Mouse (Mus musculus): ENCODE results near the gene Cdkn2a. TPM values are rescaled to one million over a fixed set of nuclear protein-coding genes. Genes with fewer than 3 reads are reported as not detected.

The Cdkn2a gene
- total RNA-seq, 1 experiment = 53.4 TPM

DNA sequence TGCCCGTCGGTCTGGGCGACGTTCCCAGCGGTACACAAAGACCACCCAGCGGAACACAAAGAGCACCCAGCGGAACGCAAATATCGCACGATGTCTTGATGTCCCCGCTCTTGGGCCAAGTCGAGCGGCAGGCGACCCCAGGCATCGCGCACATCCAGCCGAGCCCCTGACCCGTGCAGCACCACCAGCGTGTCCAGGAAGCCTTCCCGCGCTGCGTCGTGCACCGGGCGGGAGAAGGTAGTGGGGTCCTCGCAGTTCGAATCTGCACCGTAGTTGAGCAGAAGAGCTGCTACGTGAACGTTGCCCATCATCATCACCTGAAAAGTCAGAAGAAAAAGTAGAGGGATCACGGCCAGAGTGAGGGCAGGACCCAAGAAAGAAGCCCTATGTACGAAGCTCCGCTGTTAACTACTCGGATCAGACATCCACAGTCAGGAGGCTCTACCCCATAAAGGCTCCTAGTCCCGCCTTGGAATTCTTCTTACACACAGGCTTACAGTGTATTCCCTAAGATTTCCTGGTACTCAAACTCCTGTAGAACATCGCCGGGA lies 17.7 kb downstream of the Cdkn2a start:
- no peaks in the 10 kb centered on the region for H3K36me3 ChIP-seq (ENCODE audit: control insufficient read depth, insufficient read depth, low read length, poor library complexity, severe bottlenecking)
- no peak overlapping the region for H3K9ac ChIP-seq (ENCODE audit: insufficient read depth, low read depth, low read length, poor library complexity, severe bottlenecking)
- H3K4me1 ChIP-seq (ENCODE audit: control insufficient read depth in 2 of 2, insufficient read depth in 2 of 2, low read length in 2 of 2, poor library complexity in 1 of 2) = peaks cover 0 to 8% of the 10 kb centered on the region in 2 experiments; a peak in 2 of 4 replicates
- in situ Hi-C loops (cut with MboI; ENCODE audit: low sequenced_read_pairs in 2 of 2, unreplicated experiment in 2 of 2) = no loop called here
- H3K4me3 ChIP-seq (ENCODE audit: insufficient read depth in 1 of 2, low read depth in 1 of 2, low read length in 2 of 2, poor library complexity in 1 of 2, severe bottlenecking in 1 of 2) = peak overlapping the region in 1 of 2 experiments; percentile 0; a peak in 2 of 4 replicates
- DNase-seq (ENCODE audit: low read depth, low spot score) = no peak
- H3K27ac ChIP-seq (ENCODE audit: insufficient read depth, low read depth, low read length, poor library complexity, severe bottlenecking) = no peak overlapping the region
- H3K9me3 ChIP-seq (ENCODE audit: control insufficient read depth, insufficient read depth, low read depth, low read length) = no peaks in the 10 kb centered on the region
- no peak for TF ChIP-seq ZNF384 (IDR thresholded peaks at IDR 0.05; ENCODE audit: low read depth, low read length)
- TF ChIP-seq MAFK (IDR thresholded peaks at IDR 0.05; ENCODE audit: insufficient read depth, low read depth, low read length) = no peak
- no peak for TF ChIP-seq HCFC1 (IDR thresholded peaks at IDR 0.05; ENCODE audit: borderline replicate concordance, insufficient read depth, low read length)
- TF ChIP-seq CHD2 (IDR thresholded peaks at IDR 0.05; ENCODE audit: low read depth, low read length) = no peak
- no peak for TF ChIP-seq ZC3H11A (IDR thresholded peaks at IDR 0.05; ENCODE audit: borderline replicate concordance, low read depth, low read length)

GRCm38 (mm10) chr4:89275811-89276584 lies 18.5 kb downstream of the Cdkn2a start:
- H3K4me1 ChIP-seq (ENCODE audit: control insufficient read depth in 2 of 2, insufficient read depth in 2 of 2, low read length in 2 of 2, poor library complexity in 1 of 2) = peaks cover 0 to 8% of the 10 kb centered on the region in 2 experiments; a peak in 2 of 4 replicates
- no peak overlapping the region for H3K27ac ChIP-seq (ENCODE audit: insufficient read depth, low read depth, low read length, poor library complexity, severe bottlenecking)
- in situ Hi-C loops (cut with MboI; ENCODE audit: low sequenced_read_pairs in 2 of 2, unreplicated experiment in 2 of 2) = no loop called here
- no peak for DNase-seq (ENCODE audit: low read depth, low spot score)
- no peak overlapping the region; a peak in 1 of 4 replicates for H3K4me3 ChIP-seq (ENCODE audit: insufficient read depth in 1 of 2, low read depth in 1 of 2, low read length in 2 of 2, poor library complexity in 1 of 2, severe bottlenecking in 1 of 2)
- H3K9me3 ChIP-seq (ENCODE audit: control insufficient read depth, insufficient read depth, low read depth, low read length) = no peaks in the 10 kb centered on the region
- no peak for TF ChIP-seq HCFC1 (IDR thresholded peaks at IDR 0.05; ENCODE audit: borderline replicate concordance, insufficient read depth, low read length)
- TF ChIP-seq MAFK (IDR thresholded peaks at IDR 0.05; ENCODE audit: insufficient read depth, low read depth, low read length) = no peak
- TF ChIP-seq ZC3H11A (IDR thresholded peaks at IDR 0.05; ENCODE audit: borderline replicate concordance, low read depth, low read length) = no peak
- no peak for TF ChIP-seq ZNF384 (IDR thresholded peaks at IDR 0.05; ENCODE audit: low read depth, low read length)
- TF ChIP-seq CHD2 (IDR thresholded peaks at IDR 0.05; ENCODE audit: low read depth, low read length) = no peak
- H3K9ac ChIP-seq (ENCODE audit: insufficient read depth, low read depth, low read length, poor library complexity, severe bottlenecking) = no peak overlapping the region
- H3K36me3 ChIP-seq (ENCODE audit: control insufficient read depth, insufficient read depth, low read length, poor library complexity, severe bottlenecking) = no peaks in the 10 kb centered on the region

DNA sequence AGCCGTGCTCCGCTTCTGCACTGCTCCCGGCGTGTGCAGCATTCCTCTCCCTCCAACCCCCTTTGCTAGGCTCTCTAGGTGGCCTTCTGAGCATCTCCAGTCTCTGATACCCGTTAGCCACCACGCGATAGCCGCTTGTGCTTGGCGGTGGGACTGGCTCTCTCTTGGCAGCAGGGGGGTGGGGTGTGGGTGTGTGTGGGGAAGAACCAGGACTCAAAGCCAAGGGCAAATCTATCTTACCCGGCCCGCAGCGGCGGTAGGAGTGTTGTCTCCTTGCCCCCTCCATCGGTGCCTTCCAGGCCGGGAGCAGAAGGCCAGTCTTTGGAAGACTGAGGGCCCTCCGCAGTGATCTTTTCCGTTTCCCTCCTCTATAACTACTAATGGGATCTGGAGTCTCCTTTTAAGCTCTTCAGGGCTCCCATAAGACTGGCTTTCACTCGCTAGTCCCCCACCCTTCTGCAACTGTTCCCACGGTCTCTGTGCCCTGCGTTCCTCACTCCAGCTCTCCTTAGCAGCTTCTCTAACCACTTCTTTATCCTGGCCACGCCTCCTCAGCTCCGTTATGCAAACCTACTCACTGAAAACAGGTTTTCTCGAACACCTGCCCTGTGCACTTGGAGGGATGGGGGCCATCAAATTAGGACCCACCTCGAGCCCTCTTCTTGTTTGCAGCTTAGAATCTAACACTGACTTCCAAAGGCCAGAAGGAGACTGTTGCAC lies 19.5 kb downstream of the Cdkn2a start:
- no peak for DNase-seq (ENCODE audit: low read depth, low spot score)
- Histone ChIP-seq H3K27ac (ENCODE audit: insufficient read depth, low read depth, low read length, poor library complexity, severe bottlenecking) (no peak overlapping the region), H3K9ac (ENCODE audit: insufficient read depth, low read depth, low read length, poor library complexity, severe bottlenecking) (no peak overlapping the region), H3K9me3 (ENCODE audit: control insufficient read depth, insufficient read depth, low read depth, low read length) (no peaks in the 10 kb centered on the region), H3K4me1 (ENCODE audit: control insufficient read depth in 2 of 2, insufficient read depth in 2 of 2, low read length in 2 of 2, poor library complexity in 1 of 2) (peaks cover 0 to 8% of the 10 kb centered on the region in 2 experiments; a peak in 2 of 4 replicates), H3K36me3 (ENCODE audit: control insufficient read depth, insufficient read depth, low read length, poor library complexity, severe bottlenecking) (no peaks in the 10 kb centered on the region), H3K4me3 (ENCODE audit: insufficient read depth in 1 of 2, low read depth in 1 of 2, low read length in 2 of 2, poor library complexity in 1 of 2, severe bottlenecking in 1 of 2) (no peak overlapping the region)
- TF ChIP-seq ZNF384 (IDR thresholded peaks at IDR 0.05; ENCODE audit: low read depth, low read length) = no peak
- TF ChIP-seq MAFK (IDR thresholded peaks at IDR 0.05; ENCODE audit: insufficient read depth, low read depth, low read length) = no peak
- in situ Hi-C loops (cut with MboI; ENCODE audit: low sequenced_read_pairs in 2 of 2, unreplicated experiment in 2 of 2) = no loop called here

GRCm38 (mm10) chr4:89274006-89274405 lies 20.4 kb downstream of the Cdkn2a start:
- Histone ChIP-seq H3K27ac (ENCODE audit: insufficient read depth, low read depth, low read length, poor library complexity, severe bottlenecking) (no peak overlapping the region), H3K9me3 (ENCODE audit: control insufficient read depth, insufficient read depth, low read depth, low read length) (no peaks in the 10 kb centered on the region), H3K9ac (ENCODE audit: insufficient read depth, low read depth, low read length, poor library complexity, severe bottlenecking) (no peak overlapping the region), H3K4me1 (ENCODE audit: control insufficient read depth in 2 of 2, insufficient read depth in 2 of 2, low read length in 2 of 2, poor library complexity in 1 of 2) (peaks cover 0 to 8% of the 10 kb centered on the region in 2 experiments; a peak in 2 of 4 replicates), H3K4me3 (ENCODE audit: insufficient read depth in 1 of 2, low read depth in 1 of 2, low read length in 2 of 2, poor library complexity in 1 of 2, severe bottlenecking in 1 of 2) (no peak overlapping the region), H3K36me3 (ENCODE audit: control insufficient read depth, insufficient read depth, low read length, poor library complexity, severe bottlenecking) (no peaks in the 10 kb centered on the region)
- in situ Hi-C loops (cut with MboI; ENCODE audit: low sequenced_read_pairs in 2 of 2, unreplicated experiment in 2 of 2) = no loop called here
- TF ChIP-seq CHD2 (IDR thresholded peaks at IDR 0.05; ENCODE audit: low read depth, low read length) (no peak), HCFC1 (IDR thresholded peaks at IDR 0.05; ENCODE audit: borderline replicate concordance, insufficient read depth, low read length) (no peak), ZC3H11A (IDR thresholded peaks at IDR 0.05; ENCODE audit: borderline replicate concordance, low read depth, low read length) (no peak), MAFK (IDR thresholded peaks at IDR 0.05; ENCODE audit: insufficient read depth, low read depth, low read length) (no peak), ZNF384 (IDR thresholded peaks at IDR 0.05; ENCODE audit: low read depth, low read length) (no peak)
- no peak for DNase-seq (ENCODE audit: low read depth, low spot score)
